Mouse (Mus musculus) kidney, embryonic 15.5 days (tissue): Measurements from ENCODE around the gene Rnf114. TPM values are rescaled to one million over a fixed set of nuclear protein-coding genes. Genes with fewer than 3 reads are reported as not detected.

ENCODE experiments used
- ATAC-seq: fragments of 200-750 bp; cut with Nextera tagmentation; replicated peaks from 2 replicates; pipeline ENCODE4 v1.8.0; 2017; ENCODE audit warnings: moderate TSS enrichment; ENCODE audit not compliant: low FRiP score
- H3K27ac ChIP-seq: fragments of 300-500 bp; sonication (generic); 2 replicates; pipeline ENCODE4 v1.5.1; 2015; ENCODE audit warnings: mild to moderate bottlenecking, inconsistent platforms
- H3K27me3 ChIP-seq: fragments of 300-500 bp; sonication (generic); 2 replicates; pipeline ENCODE4 v1.6.1; 2015; ENCODE audit warnings: inconsistent platforms
- H3K36me3 ChIP-seq: fragments of 300-500 bp; sonication (generic); 2 replicates; pipeline ENCODE4 v1.6.1; 2015; ENCODE audit warnings: inconsistent platforms
- H3K4me1 ChIP-seq: fragments of 300-500 bp; sonication (generic); 2 replicates; pipeline ENCODE4 v1.6.1; 2015; ENCODE audit warnings: inconsistent platforms
- H3K4me2 ChIP-seq: fragments of 300-500 bp; sonication (generic); 2 replicates; pipeline ENCODE4 v1.6.1; 2015; ENCODE audit warnings: moderate library complexity, mild to moderate bottlenecking, inconsistent platforms
- H3K4me3 ChIP-seq: fragments of 300-500 bp; sonication (generic); replicated peaks from 2 replicates; pipeline ENCODE4 v1.5.1; 2015; ENCODE audit warnings: mild to moderate bottlenecking, inconsistent platforms
- H3K9ac ChIP-seq: fragments of 300-500 bp; sonication (generic); 2 replicates; pipeline ENCODE4 v1.6.1; 2015; ENCODE audit warnings: mild to moderate bottlenecking, inconsistent platforms
- H3K9me3 ChIP-seq: fragments of 300-500 bp; sonication (generic); replicated peaks from 2 replicates; pipeline ENCODE4 v1.6.1; 2016; ENCODE audit warnings: inconsistent platforms
- WGBS: fragments of 180-500 bp; shearing (Covaris S2); methylation state at CpG from one replicate; pipeline ENCODE4 v1.1.7; 2015; ENCODE audit warnings: mixed read lengths; 5-methylcytosine and 5-hydroxymethylcytosine counted together
- polyA plus RNA-seq: library from polyadenylated mRNA; unstranded; fragments of >200 nt; fragmentation: Nextera tagmentation; extraction: Ambion mirVana; gene quantifications from 2 replicates; pipeline ENCODE4 v1.2.1, GENCODE M21; 2015

Gene Rnf114
- polyA plus RNA-seq, 1 experiment from 2014 or later, result 91.9 TPM

DNA sequence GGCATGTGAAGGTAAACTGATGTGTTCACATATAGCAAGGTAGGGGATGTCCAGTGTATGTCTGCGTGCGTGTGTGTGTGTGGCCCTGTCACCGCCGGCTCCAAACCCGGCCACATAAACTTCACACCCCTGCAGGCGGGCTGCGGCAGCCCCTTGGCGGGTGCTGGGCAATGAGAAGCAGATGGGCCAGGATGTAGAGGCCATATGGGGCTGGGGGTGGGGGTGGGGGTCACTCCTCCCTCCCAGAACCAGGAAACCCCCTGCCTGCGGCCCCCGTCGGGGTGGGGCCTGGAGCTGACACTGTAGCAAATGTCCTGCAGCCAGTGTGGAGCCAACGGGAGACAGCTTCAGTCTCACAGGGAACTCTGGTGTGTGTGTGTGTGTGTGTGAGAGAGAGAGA, 71.3 kb downstream of the Rnf114 start:
- ATAC-seq, result 0 out of 2 replicates have a peak, but pooled peaks have one; percentile 34
- no peak overlapping the region for H3K4me2 ChIP-seq
- H3K36me3 ChIP-seq, result no peaks in the 10 kb centered on the region
- H3K4me1 ChIP-seq, result peaks cover 65% of the 10 kb centered on the region
- H3K9ac ChIP-seq, result no peak overlapping the region
- 32% methylated on average over 12 of the region's 12 CpGs for WGBS
- H3K27me3 ChIP-seq, result peaks cover 13% of the 10 kb centered on the region
- no peak overlapping the region for H3K4me3 ChIP-seq
- no peaks in the 10 kb centered on the region for H3K9me3 ChIP-seq
- H3K27ac ChIP-seq, result peak overlapping the region; percentile 93; the same call in 1 of the 2 replicates

DNA sequence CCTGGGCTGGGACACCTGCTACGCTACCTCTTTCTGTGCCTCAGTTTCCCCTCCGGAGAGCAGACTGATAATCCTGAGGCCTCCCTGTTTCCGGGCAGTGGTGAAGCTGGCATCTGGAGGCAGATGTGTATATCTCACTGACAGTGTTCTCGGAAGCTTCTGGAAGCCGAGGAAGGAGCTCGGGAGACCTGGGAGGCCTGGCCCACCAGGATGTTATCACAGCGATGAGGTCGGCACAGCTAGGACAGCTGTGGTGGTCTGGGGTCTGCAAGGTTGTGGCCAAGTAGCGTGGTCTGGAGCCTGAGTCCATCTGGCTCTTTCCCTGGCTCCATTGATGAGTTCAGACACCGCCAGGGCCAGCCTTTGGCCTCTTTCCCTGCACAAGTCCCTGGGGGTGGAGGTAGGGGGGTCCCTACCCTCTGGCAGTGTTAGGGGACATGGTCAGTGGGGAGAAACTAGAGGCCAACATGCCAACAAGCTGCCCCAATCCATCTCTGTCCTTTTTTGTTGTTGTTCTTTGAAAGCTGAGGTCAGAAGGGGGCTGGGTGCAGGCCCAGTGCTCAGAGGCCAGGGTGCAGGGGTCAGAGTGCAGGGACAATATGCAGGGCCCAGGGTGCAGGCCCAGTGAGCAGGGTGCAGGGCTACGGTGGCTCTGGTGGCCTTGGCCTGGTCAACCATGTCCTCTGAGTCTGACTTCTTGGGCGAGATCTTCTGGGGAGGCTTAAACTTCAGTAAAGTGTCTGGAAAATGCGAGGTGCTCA, 72.3 kb downstream of the Rnf114 start:
- Histone ChIP-seq H3K9ac (no peak overlapping the region), H3K4me1 (peaks cover 59% of the 10 kb centered on the region), H3K27ac (peak overlapping the region; percentile 93), H3K27me3 (peaks cover 8% of the 10 kb centered on the region; the same call in 1 of the 2 replicates), H3K4me3 (no peak overlapping the region), H3K9me3 (no peaks in the 10 kb centered on the region), H3K36me3 (no peaks in the 10 kb centered on the region), H3K4me2 (no peak overlapping the region)
- 66% methylated on average over 13 of the region's 13 CpGs for WGBS
- ATAC-seq, result no peak

DNA sequence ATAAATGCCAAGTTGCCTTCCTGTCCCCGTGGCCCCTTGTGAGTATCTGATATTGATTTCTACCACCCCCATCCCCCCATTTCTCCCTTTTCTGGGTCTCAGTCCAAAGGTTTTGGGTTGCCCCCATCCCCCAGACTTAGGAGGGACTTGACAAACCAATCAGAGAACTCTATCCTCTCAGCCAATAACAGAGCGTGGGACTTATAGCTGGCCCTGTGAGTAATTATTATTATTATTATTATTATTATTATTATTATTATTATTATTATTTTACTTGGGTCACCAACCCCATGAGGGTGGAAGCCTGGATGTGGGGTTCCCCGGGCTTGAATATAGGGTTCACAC, 72.8 kb downstream of the Rnf114 start:
- H3K9ac ChIP-seq, result no peak overlapping the region
- 46% methylated on average over 3 of the region's 3 CpGs for WGBS
- H3K4me1 ChIP-seq, result peaks cover 57% of the 10 kb centered on the region
- no peaks in the 10 kb centered on the region for H3K36me3 ChIP-seq
- 0 out of 2 replicates have a peak, but pooled peaks cover 4% of the 10 kb centered on the region for H3K27me3 ChIP-seq
- H3K4me3 ChIP-seq, result peak overlapping the region; percentile 13
- peak overlapping the region; percentile 49 for H3K4me2 ChIP-seq
- peak overlapping the region; percentile 93 for H3K27ac ChIP-seq
- no peaks in the 10 kb centered on the region for H3K9me3 ChIP-seq
- 0 out of 2 replicates have a peak, but pooled peaks have one; percentile 4 for ATAC-seq

DNA sequence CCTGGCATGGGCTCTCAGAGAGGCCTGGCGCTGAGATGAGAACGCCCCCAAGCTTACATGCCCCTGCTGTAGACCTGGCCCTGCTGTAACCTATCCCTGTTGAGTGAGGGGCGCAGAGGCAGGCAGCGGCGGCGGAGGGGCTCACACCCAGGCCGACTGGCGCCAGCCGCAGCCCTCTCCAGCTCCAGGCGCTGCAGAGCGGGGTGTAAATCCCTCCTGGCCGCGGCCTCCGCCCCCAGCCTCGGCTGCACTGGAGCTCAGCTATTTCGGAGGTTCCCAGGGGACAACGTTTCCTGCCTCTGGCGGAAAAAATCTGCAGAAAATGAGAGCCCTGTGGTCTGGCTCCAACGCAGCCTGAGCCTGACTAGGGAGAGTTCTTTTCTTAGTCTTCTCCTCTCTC, 73.2 kb downstream of the Rnf114 start:
- Histone ChIP-seq H3K4me2 (peak overlapping the region; percentile 49), H3K36me3 (no peaks in the 10 kb centered on the region), H3K4me1 (peaks cover 59% of the 10 kb centered on the region), H3K27ac (peak overlapping the region; percentile 93), H3K9me3 (no peaks in the 10 kb centered on the region), H3K9ac (no peak overlapping the region), H3K4me3 (peak overlapping the region; percentile 13), H3K27me3 (0 out of 2 replicates have a peak, but pooled peaks cover 4% of the 10 kb centered on the region)
- 7% methylated on average over 19 of the region's 19 CpGs for WGBS
- ATAC-seq, result peak; percentile 52

Other genes starting within 250 kb of the Rnf114 start
- gene B4galt5, start 143.5 kb upstream of the Rnf114 start, polyA plus RNA-seq, result 9.6 and 12.7 TPM in 2 replicates
- gene Slc9a8, start 70.9 kb upstream of the Rnf114 start, polyA plus RNA-seq, result 21.9 and 27.1 TPM in 2 replicates
- 17.8 and 17.9 TPM in 2 replicates for gene Spata2, start 242 bp downstream of the Rnf114 start, polyA plus RNA-seq
- gene Snai1, start 45.5 kb downstream of the Rnf114 start, polyA plus RNA-seq, result 34.3 and 37.7 TPM in 2 replicates
- 284 and 313 TPM in 2 replicates for gene Ube2v1, start 139.4 kb downstream of the Rnf114 start, polyA plus RNA-seq
- 12.1 and 12.8 TPM in 2 replicates for gene Gm20431, start 168.9 kb downstream of the Rnf114 start, polyA plus RNA-seq
- gene Cebpb, start 196.3 kb downstream of the Rnf114 start, polyA plus RNA-seq, result 5.1 and 5.7 TPM in 2 replicates
- 47.3 and 48.1 TPM in 2 replicates for gene Tmem189, start 197.2 kb downstream of the Rnf114 start, polyA plus RNA-seq